ENCODE assay signal across 24 mouse cellular contexts in genomic region chr2:27337261-27337660, GRCm38 (mm10).
DNase-seq lines count a peak whose midpoint lies in the region; ATAC-seq lines count a peak whose summit lies in the region.
"Had no signal": no experiment of that assay in that cellular context is flagged by ENCODE, and none has a peak within 500 bp of the region (broad histone marks: within the 10 kb centered on the region; RNA-seq: fewer than 3 reads in every experiment).

No protein-coding gene starts in this region.

- H3K4me2 ChIP-seq in kidney, embryonic 16.5 days (replicated peaks; ENCODE audit: low read depth, low read length), result no peak overlapping the region
- no peak overlapping the region for H3K4me2 ChIP-seq in midbrain, embryonic 14.5 days (ENCODE audit: low read length)
- no peak overlapping the region for H3K4me2 ChIP-seq in neural tube, embryonic 15.5 days
- H3K4me2 ChIP-seq: embryonic facial prominence, embryonic 12.5 days; heart, embryonic 12.5 days; hindbrain, embryonic 12.5 days; limb, embryonic 15.5 days; midbrain, embryonic 12.5 days had no signal

- H3K27ac ChIP-seq in kidney, embryonic 16.5 days (ENCODE audit: low read length), result no peak overlapping the region
- 0 out of 2 replicates have a peak overlapping the region, but pooled peaks have one; percentile 22 for H3K27ac ChIP-seq in midbrain, embryonic 14.5 days (replicated peaks; ENCODE audit: low read depth, low read length)
- no peak overlapping the region for H3K27ac ChIP-seq in midbrain, embryonic 10.5 days (replicated peaks)
- peak overlapping the region; percentile 20; the same call in 1 of the 2 replicates for H3K27ac ChIP-seq in neural tube, embryonic 15.5 days (replicated peaks)
- H3K27ac ChIP-seq: embryonic facial prominence, embryonic 12.5 days; limb, embryonic 15.5 days; macrophage; midbrain, embryonic 12.5 days had no signal

- H3K36me3 ChIP-seq in kidney, embryonic 16.5 days (ENCODE audit: insufficient read depth, low read length), result 0 out of 2 replicates have a peak, but pooled peaks cover 5% of the 10 kb centered on the region
- H3K36me3 ChIP-seq in midbrain, embryonic 14.5 days (ENCODE audit: control insufficient read depth, insufficient read depth, low read length), result no peaks in the 10 kb centered on the region
- peaks cover 26% of the 10 kb centered on the region for H3K36me3 ChIP-seq in midbrain, embryonic 10.5 days
- H3K36me3 ChIP-seq in neural tube, embryonic 15.5 days, result no peaks in the 10 kb centered on the region
- H3K36me3 ChIP-seq: heart, embryonic 12.5 days; hindbrain, embryonic 12.5 days had no signal

- no peak overlapping the region for H3K4me3 ChIP-seq in kidney, embryonic 16.5 days (ENCODE audit: low read length)
- no peak overlapping the region for H3K4me3 ChIP-seq in midbrain, embryonic 14.5 days (replicated peaks; ENCODE audit: low read depth, low read length)
- no peak overlapping the region for H3K4me3 ChIP-seq in midbrain, embryonic 10.5 days
- H3K4me3 ChIP-seq in neural tube, embryonic 15.5 days (replicated peaks), result no peak overlapping the region
- H3K4me3 ChIP-seq: embryonic facial prominence, embryonic 12.5 days; heart, embryonic 12.5 days; hindbrain, embryonic 12.5 days; limb, embryonic 15.5 days; midbrain, embryonic 12.5 days had no signal

- no peaks in the 10 kb centered on the region for H3K9me3 ChIP-seq in kidney, embryonic 16.5 days (ENCODE audit: low read length)
- H3K9me3 ChIP-seq in midbrain, embryonic 14.5 days (ENCODE audit: control insufficient read depth, low read length), result no peaks in the 10 kb centered on the region
- H3K9me3 ChIP-seq in midbrain, embryonic 10.5 days (replicated peaks), result no peaks in the 10 kb centered on the region
- H3K9me3 ChIP-seq in neural tube, embryonic 15.5 days (replicated peaks), result no peaks in the 10 kb centered on the region
- H3K9me3 ChIP-seq: embryonic facial prominence, embryonic 12.5 days; heart, embryonic 12.5 days; hindbrain, embryonic 12.5 days; limb, embryonic 15.5 days; midbrain, embryonic 12.5 days had no signal

- 66% methylated on average over 6 of the region's 6 CpGs for WGBS in kidney, embryonic 16.5 days
- WGBS in midbrain, embryonic 14.5 days, result 62% methylated on average over 6 of the region's 6 CpGs
- WGBS in midbrain, embryonic 10.5 days, result 68% methylated on average over 6 of the region's 6 CpGs
- WGBS in neural tube, embryonic 15.5 days, result 60% methylated on average over 6 of the region's 6 CpGs

- no peaks in the 10 kb centered on the region for H3K27me3 ChIP-seq in kidney, embryonic 16.5 days (ENCODE audit: insufficient read depth, low read length)
- no peaks in the 10 kb centered on the region for H3K27me3 ChIP-seq in midbrain, embryonic 14.5 days (ENCODE audit: control insufficient read depth, insufficient read depth, low read length)
- H3K27me3 ChIP-seq in midbrain, embryonic 10.5 days (ENCODE audit: low read depth, poor library complexity, severe bottlenecking), result no peaks in the 10 kb centered on the region
- no peaks in the 10 kb centered on the region for H3K27me3 ChIP-seq in neural tube, embryonic 15.5 days (replicated peaks)
- H3K27me3 ChIP-seq: embryonic facial prominence, embryonic 12.5 days; heart, embryonic 12.5 days; hindbrain, embryonic 12.5 days; limb, embryonic 15.5 days; midbrain, embryonic 12.5 days had no signal

- peaks cover 15% of the 10 kb centered on the region for H3K4me1 ChIP-seq in kidney, embryonic 16.5 days (ENCODE audit: insufficient read depth, low read length)
- peaks cover 25% of the 10 kb centered on the region for H3K4me1 ChIP-seq in midbrain, embryonic 14.5 days (ENCODE audit: control insufficient read depth, insufficient read depth, low read length)
- peaks cover 51% of the 10 kb centered on the region for H3K4me1 ChIP-seq in midbrain, embryonic 10.5 days
- H3K4me1 ChIP-seq in neural tube, embryonic 15.5 days, result peaks cover 47% of the 10 kb centered on the region

- no peak for ATAC-seq in kidney, embryonic 16.5 days (ENCODE audit: low FRiP score, low TSS enrichment)
- no peak for ATAC-seq in midbrain, embryonic 14.5 days (ENCODE audit: low FRiP score, low TSS enrichment)
- ATAC-seq in neural tube, embryonic 15.5 days (ENCODE audit: low FRiP score), result no peak
- ATAC-seq: intestine, embryonic 16.5 days had no signal

- peak; percentile 42 for DNase-seq in kidney, adult 9 months
- no peak for DNase-seq in midbrain, embryonic 14.5 days
- DNase-seq in midbrain, embryonic 10.5 days (ENCODE audit: low spot score), result no peak
- DNase-seq in R1 (ENCODE audit: low read depth, low spot score), result peak; percentile 81
- no peak for DNase-seq in adrenal gland, postnatal 4 days (ENCODE audit: low spot score in 2 of 2)
- no peak for DNase-seq in retina, embryonic 14.5 days (ENCODE audit: low spot score)
- DNase-seq: adrenal gland, adult 2 months; cerebellum, adult 18-20 months; cerebellum, postnatal 14 days; gastrocnemius, postnatal 25 days; heart, adult 18-20 months; heart, postnatal 10 days; left cerebral cortex, postnatal 4 days; retina, postnatal 1 day; thymus, postnatal 14 days had no signal

- H3K9ac ChIP-seq in kidney, embryonic 16.5 days (replicated peaks; ENCODE audit: low read length), result no peak overlapping the region
- no peak overlapping the region; the same call in 1 of the 2 replicates for H3K9ac ChIP-seq in midbrain, embryonic 14.5 days (replicated peaks; ENCODE audit: low read length)
- H3K9ac ChIP-seq in neural tube, embryonic 15.5 days (replicated peaks), result no peak overlapping the region
- H3K9ac ChIP-seq: embryonic facial prominence, embryonic 12.5 days; heart, embryonic 12.5 days; hindbrain, embryonic 12.5 days; limb, embryonic 15.5 days; midbrain, embryonic 12.5 days had no signal

Comparison
In these comparisons a context has a peak if more than half of its experiments do, and no peak if none do; other contexts are left out.
1. H3K27ac ChIP-seq: peak in midbrain, embryonic 14.5 days (single experiment) and neural tube, embryonic 15.5 days (single experiment); none in kidney, embryonic 16.5 days (single experiment) and midbrain, embryonic 10.5 days (single experiment).
2. DNase-seq: peak in kidney, adult 9 months (single experiment) and R1 (single experiment); none in midbrain, embryonic 14.5 days (single experiment), midbrain, embryonic 10.5 days (single experiment), adrenal gland, postnatal 4 days (0 of 2) and retina, embryonic 14.5 days (single experiment).